Mouse (Mus musculus) limb, embryonic 12.5 days (tissue): Measurements from ENCODE around the gene Dab2ip. TPM values are rescaled to one million over a fixed set of nuclear protein-coding genes. Genes with fewer than 3 reads are reported as not detected.

Experiments used
- ATAC-seq: fragments of 200-750 bp; cut with Nextera tagmentation; 2 replicates; pipeline ENCODE4 v1.8.0; 2017; ENCODE audit warnings: low read depth, moderate TSS enrichment; ENCODE audit not compliant: insufficient number of reproducible peaks, insufficient read depth, low FRiP score, low TSS enrichment
- H3K27ac ChIP-seq: fragments of 300-500 bp; sonication (generic); 2 replicates; pipeline ENCODE4 v1.5.1; 2016; ENCODE audit warnings: mild to moderate bottlenecking, moderate library complexity
- H3K27me3 ChIP-seq: fragments of 300-500 bp; sonication (generic); 2 replicates; pipeline ENCODE4 v1.6.1; 2016; ENCODE audit warnings: mild to moderate bottlenecking, moderate library complexity
- H3K36me3 ChIP-seq: fragments of 300-500 bp; sonication (generic); 2 replicates; pipeline ENCODE4 v1.6.1; 2016; ENCODE audit warnings: mild to moderate bottlenecking, moderate library complexity
- H3K4me1 ChIP-seq: fragments of 300-500 bp; sonication (generic); replicated peaks from 2 replicates; pipeline ENCODE4 v1.6.1; 2016
- H3K4me2 ChIP-seq: fragments of 300-500 bp; sonication (generic); 2 replicates; pipeline ENCODE4 v1.6.1; 2016; ENCODE audit warnings: mild to moderate bottlenecking, moderate library complexity
- H3K4me3 ChIP-seq: fragments of 300-500 bp; sonication (generic); replicated peaks from 2 replicates; pipeline ENCODE4 v1.5.1; 2016; ENCODE audit warnings: mild to moderate bottlenecking
- H3K9ac ChIP-seq: fragments of 300-500 bp; sonication (generic); replicated peaks from 2 replicates; pipeline ENCODE4 v1.6.1; 2016; ENCODE audit warnings: mild to moderate bottlenecking, moderate library complexity
- H3K9me3 ChIP-seq: fragments of 300-500 bp; sonication (generic); 2 replicates; pipeline ENCODE4 v1.6.1; 2016; ENCODE audit warnings: mild to moderate bottlenecking, moderate library complexity
- WGBS: fragments of 180-500 bp; shearing (Covaris S2); methylation state at CpG from one replicate; pipeline ENCODE4 v1.1.7; 2016; 5-methylcytosine and 5-hydroxymethylcytosine counted together
- polyA plus RNA-seq: library from polyadenylated mRNA; unstranded; fragments of >200 nt; fragmentation: Nextera tagmentation; extraction: Ambion mirVana; gene quantifications from 2 replicates; pipeline ENCODE4 v1.2.1, GENCODE M21; 2016

Gene Dab2ip
- polyA plus RNA-seq, 1 experiment from 2014 or later: 72.3 TPM

- H3K27ac ChIP-seq: no peak overlapping the region
- no peak overlapping the region for H3K4me2 ChIP-seq
- H3K36me3 ChIP-seq: 0 out of 2 replicates have a peak, but pooled peaks cover 7% of the 10 kb centered on the region
- ATAC-seq: no peak
- H3K4me3 ChIP-seq: no peak overlapping the region
- H3K27me3 ChIP-seq: no peaks in the 10 kb centered on the region
- H3K4me1 ChIP-seq: peaks cover 71% of the 10 kb centered on the region
- H3K9ac ChIP-seq: no peak overlapping the region
- WGBS: 88% methylated on average over 5 of the region's 5 CpGs
- H3K9me3 ChIP-seq: no peaks in the 10 kb centered on the region
These were observed 101.6 kb downstream of the Dab2ip start for GRCm38 (mm10) chr2:35659578-35660194.

- 2% methylated on average over 13 of the region's 47 CpGs for WGBS
- Histone ChIP-seq H3K4me2 (peak overlapping the region; percentile 90), H3K9me3 (no peaks in the 10 kb centered on the region), H3K36me3 (0 out of 2 replicates have a peak, but pooled peaks cover 7% of the 10 kb centered on the region), H3K27me3 (no peaks in the 10 kb centered on the region), H3K4me3 (peak overlapping the region; percentile 88), H3K9ac (peak overlapping the region; percentile 90; the same call in 1 of the 2 replicates), H3K27ac (peak overlapping the region; percentile 35; the same call in 1 of the 2 replicates), H3K4me1 (peaks cover 70% of the 10 kb centered on the region)
- peak; percentile 49; the same call in 1 of the 2 replicates for ATAC-seq
These were observed 102.9 kb downstream of the Dab2ip start for GRCm38 (mm10) chr2:35660953-35661374.

- Histone ChIP-seq H3K4me3 (peak overlapping the region; percentile 88), H3K4me1 (peaks cover 70% of the 10 kb centered on the region), H3K27me3 (no peaks in the 10 kb centered on the region), H3K36me3 (0 out of 2 replicates have a peak, but pooled peaks cover 7% of the 10 kb centered on the region), H3K9ac (peak overlapping the region; percentile 90), H3K27ac (peak overlapping the region; percentile 91), H3K9me3 (no peaks in the 10 kb centered on the region), H3K4me2 (peak overlapping the region; percentile 90)
- peak; percentile 49 for ATAC-seq
- under 1% methylated on average over 41 of the region's 51 CpGs for WGBS
These were observed 103.5 kb downstream of the Dab2ip start for GRCm38 (mm10) chr2:35661454-35662000.

- Histone ChIP-seq H3K36me3 (0 out of 2 replicates have a peak, but pooled peaks cover 7% of the 10 kb centered on the region), H3K9me3 (no peaks in the 10 kb centered on the region), H3K4me3 (peak overlapping the region; percentile 88), H3K9ac (peak overlapping the region; percentile 90), H3K27me3 (no peaks in the 10 kb centered on the region), H3K4me1 (peaks cover 69% of the 10 kb centered on the region), H3K27ac (peak overlapping the region; percentile 91), H3K4me2 (peak overlapping the region; percentile 90)
- WGBS: 2% methylated on average over 24 of the region's 24 CpGs
- ATAC-seq: peak; percentile 73
These were observed 104.0 kb downstream of the Dab2ip start for GRCm38 (mm10) chr2:35662001-35662491.

- H3K36me3 ChIP-seq: peaks cover 14% of the 10 kb centered on the region; the same call in 1 of the 2 replicates
- H3K4me2 ChIP-seq: peak overlapping the region; percentile 90
- no peaks in the 10 kb centered on the region for H3K9me3 ChIP-seq
- H3K27me3 ChIP-seq: no peaks in the 10 kb centered on the region
- peak overlapping the region; percentile 90 for H3K9ac ChIP-seq
- WGBS: 11% methylated on average over 26 of the region's 26 CpGs
- H3K4me1 ChIP-seq: peaks cover 67% of the 10 kb centered on the region
- 0 out of 2 replicates have a peak overlapping the region, but pooled peaks have one; percentile 17 for H3K27ac ChIP-seq
- peak overlapping the region; percentile 88 for H3K4me3 ChIP-seq
- ATAC-seq: no peak
These were observed 104.9 kb downstream of the Dab2ip start for GRCm38 (mm10) chr2:35662738-35663550.

GRCm38 (mm10) chr2:35667746-35668145, 109.7 kb downstream of the Dab2ip start:
- Histone ChIP-seq H3K36me3 (peaks cover 43% of the 10 kb centered on the region), H3K27me3 (no peaks in the 10 kb centered on the region), H3K4me3 (no peak overlapping the region), H3K4me2 (no peak overlapping the region), H3K9me3 (no peaks in the 10 kb centered on the region), H3K4me1 (peaks cover 96% of the 10 kb centered on the region), H3K9ac (no peak overlapping the region), H3K27ac (no peak overlapping the region)
- WGBS: 88% methylated on average over 8 of the region's 8 CpGs
- no peak for ATAC-seq

- H3K27ac ChIP-seq: no peak overlapping the region; the same call in 1 of the 2 replicates
- H3K4me3 ChIP-seq: no peak overlapping the region
- ATAC-seq: no peak
- H3K27me3 ChIP-seq: no peaks in the 10 kb centered on the region
- H3K4me1 ChIP-seq: peaks cover 96% of the 10 kb centered on the region
- no peak overlapping the region for H3K4me2 ChIP-seq
- H3K9me3 ChIP-seq: no peaks in the 10 kb centered on the region
- H3K36me3 ChIP-seq: peaks cover 45% of the 10 kb centered on the region
- H3K9ac ChIP-seq: no peak overlapping the region
- WGBS: 65% methylated on average over 4 of the region's 4 CpGs
These were observed 111.2 kb downstream of the Dab2ip start for GRCm38 (mm10) chr2:35669217-35669616.

- H3K27ac ChIP-seq: peak overlapping the region; percentile 45; the same call in 1 of the 2 replicates
- H3K36me3 ChIP-seq: peaks cover 42% of the 10 kb centered on the region
- 73% methylated on average over 4 of the region's 4 CpGs for WGBS
These were observed 111.7 kb downstream of the Dab2ip start for GRCm38 (mm10) chr2:35669748-35670147.

GRCm38 (mm10) chr2:35670300-35670699, 112.2 kb downstream of the Dab2ip start:
- H3K4me2 ChIP-seq: no peak overlapping the region
- H3K4me1 ChIP-seq: peaks cover 96% of the 10 kb centered on the region
- no peaks in the 10 kb centered on the region for H3K9me3 ChIP-seq
- ATAC-seq: no peak
- H3K9ac ChIP-seq: no peak overlapping the region
- 85% methylated on average over 9 of the region's 9 CpGs for WGBS
- H3K27me3 ChIP-seq: no peaks in the 10 kb centered on the region
- H3K36me3 ChIP-seq: peaks cover 42% of the 10 kb centered on the region
- no peak overlapping the region for H3K4me3 ChIP-seq
- peak overlapping the region; percentile 59; the same call in 1 of the 2 replicates for H3K27ac ChIP-seq

More at GRCm38 (mm10) chr2:35669748-35670147, 111.7 kb downstream of the Dab2ip start:
- Histone ChIP-seq H3K9me3 (no peaks in the 10 kb centered on the region), H3K4me1 (peaks cover 96% of the 10 kb centered on the region), H3K4me3 (no peak overlapping the region), H3K4me2 (no peak overlapping the region), H3K27me3 (no peaks in the 10 kb centered on the region), H3K9ac (no peak overlapping the region)
- ATAC-seq: no peak

- peaks cover 100% of the 10 kb centered on the region for H3K4me1 ChIP-seq
- no peak overlapping the region for H3K4me2 ChIP-seq
- no peak for ATAC-seq
- no peak overlapping the region for H3K9ac ChIP-seq
- H3K27me3 ChIP-seq: no peaks in the 10 kb centered on the region
- no peaks in the 10 kb centered on the region for H3K9me3 ChIP-seq
- no peak overlapping the region for H3K4me3 ChIP-seq
- H3K36me3 ChIP-seq: peaks cover 42% of the 10 kb centered on the region
- H3K27ac ChIP-seq: peak overlapping the region; percentile 59; the same call in 1 of the 2 replicates
- WGBS: 64% methylated on average over 9 of the region's 9 CpGs
These were observed 114.2 kb downstream of the Dab2ip start for GRCm38 (mm10) chr2:35671980-35672910.
